8 mouse cellular contexts compared by ENCODE assay signal in genomic region chr14:114854324-114855054, GRCm38 (mm10).
DNase-seq lines count a peak whose midpoint lies in the region; ATAC-seq and TF ChIP-seq lines count a peak whose summit lies in the region.

No protein-coding gene starts in this region.

- no peaks in the 10 kb centered on the region for H3K27me3 ChIP-seq in heart, postnatal 0 days (ENCODE audit: control insufficient read depth, insufficient read depth, low read length)
- no peaks in the 10 kb centered on the region for H3K27me3 ChIP-seq in liver, embryonic 14.5 days (ENCODE audit: control insufficient read depth, insufficient read depth, low read length)
- no peaks in the 10 kb centered on the region for H3K27me3 ChIP-seq in stomach, embryonic 16.5 days (ENCODE audit: control insufficient read depth, insufficient read depth, low read length)

- WGBS in heart, postnatal 0 days: 28% methylated on average over 9 of the region's 9 CpGs
- 25% methylated on average over 9 of the region's 9 CpGs for WGBS in liver, embryonic 14.5 days (ENCODE audit: insufficient replicate concordance)
- WGBS in stomach, embryonic 16.5 days: 24% methylated on average over 9 of the region's 9 CpGs

- no peaks in the 10 kb centered on the region for H3K9me3 ChIP-seq in heart, postnatal 0 days (replicated peaks; ENCODE audit: control insufficient read depth, low read length)
- no peaks in the 10 kb centered on the region for H3K9me3 ChIP-seq in liver, embryonic 14.5 days (ENCODE audit: control insufficient read depth, low read length)
- no peaks in the 10 kb centered on the region for H3K9me3 ChIP-seq in stomach, embryonic 16.5 days (replicated peaks; ENCODE audit: control insufficient read depth, low read length)

- peak; percentile 48 for DNase-seq in heart, postnatal 0 days (ENCODE audit: low spot score)
- no peak for DNase-seq in heart, postnatal 4 days
- peak; percentile 21 for DNase-seq in R1 (ENCODE audit: low read depth, low spot score)
- DNase-seq in forelimb bud, embryonic 11.5 days (ENCODE audit: low read depth, low spot score): peak; percentile 66
- DNase-seq in liver, embryonic 14.5 days (ENCODE audit: low read depth in 3 of 3, low spot score in 3 of 3): peak in 1 of 3 experiments; percentile 9
- DNase-seq in right cerebral cortex, postnatal 25 days: no peak
- no peak for DNase-seq in spleen, postnatal 10 days (ENCODE audit: low spot score in 2 of 2)

- peak; percentile 75 for TF ChIP-seq CTCF in heart, postnatal 0 days (IDR thresholded peaks at IDR 0.05; ENCODE audit: low read depth)
- peak; percentile 58; the same call in 1 of the 2 replicates for TF ChIP-seq CTCF in liver, embryonic 14.5 days (IDR thresholded peaks at IDR 0.05; ENCODE audit: low read depth)

- H3K4me1 ChIP-seq in heart, postnatal 0 days (ENCODE audit: control insufficient read depth, insufficient read depth): no peaks in the 10 kb centered on the region
- H3K4me1 ChIP-seq in liver, embryonic 14.5 days (replicated peaks; ENCODE audit: control insufficient read depth in 2 of 2, insufficient read depth in 2 of 2, low read length in 1 of 2): peaks cover 0 to 3% of the 10 kb centered on the region in 2 experiments; a peak in 1 of 4 replicates
- H3K4me1 ChIP-seq in stomach, embryonic 16.5 days (ENCODE audit: control insufficient read depth, insufficient read depth, low read length): no peaks in the 10 kb centered on the region

- H3K36me3 ChIP-seq in heart, postnatal 0 days (replicated peaks; ENCODE audit: control insufficient read depth, insufficient read depth, low read length): no peaks in the 10 kb centered on the region
- H3K36me3 ChIP-seq in liver, embryonic 14.5 days (replicated peaks; ENCODE audit: control insufficient read depth, insufficient read depth, low read depth): no peaks in the 10 kb centered on the region
- H3K36me3 ChIP-seq in stomach, embryonic 16.5 days (ENCODE audit: control insufficient read depth, insufficient read depth, low read length): no peaks in the 10 kb centered on the region

- ATAC-seq in heart, postnatal 0 days (ENCODE audit: insufficient read depth, low read depth): no peak
- ATAC-seq in liver, embryonic 14.5 days (ENCODE audit: insufficient read depth): no peak
- ATAC-seq in stomach, embryonic 16.5 days (ENCODE audit: insufficient read depth, low FRiP score): peak; percentile 44; the same call in 1 of the 2 replicates

- no peak overlapping the region for H3K4me2 ChIP-seq in heart, postnatal 0 days (ENCODE audit: low read depth, low read length)
- no peak overlapping the region for H3K4me2 ChIP-seq in liver, embryonic 14.5 days (ENCODE audit: low read depth)
- no peak overlapping the region for H3K4me2 ChIP-seq in stomach, embryonic 16.5 days (ENCODE audit: low read depth, low read length)

- H3K4me3 ChIP-seq in heart, postnatal 0 days (ENCODE audit: low read depth, low read length): no peak overlapping the region
- H3K4me3 ChIP-seq in liver, embryonic 14.5 days (ENCODE audit: insufficient read depth in 1 of 2, low read depth in 2 of 2, low read length in 2 of 2): no peak overlapping the region
- H3K4me3 ChIP-seq in stomach, embryonic 16.5 days (replicated peaks; ENCODE audit: low read length): no peak overlapping the region

- H3K27ac ChIP-seq in heart, postnatal 0 days (ENCODE audit: low read depth): no peak overlapping the region
- H3K27ac ChIP-seq in liver, embryonic 14.5 days: no peak overlapping the region
- no peak overlapping the region for H3K27ac ChIP-seq in stomach, embryonic 16.5 days (ENCODE audit: low read length)

- H3K9ac ChIP-seq in heart, postnatal 0 days (replicated peaks; ENCODE audit: low read depth, low read length): no peak overlapping the region
- H3K9ac ChIP-seq in liver, embryonic 14.5 days (replicated peaks): no peak overlapping the region
- H3K9ac ChIP-seq in stomach, embryonic 16.5 days (ENCODE audit: low read length): no peak overlapping the region

- TF ChIP-seq EP300 in heart, postnatal 0 days (IDR thresholded peaks at IDR 0.05; ENCODE audit: low read depth): no peak
- no peak for TF ChIP-seq EP300 in liver, embryonic 14.5 days (IDR thresholded peaks at IDR 0.05; ENCODE audit: low read depth)

Comparison
In these comparisons a context has a peak if more than half of its experiments do, and no peak if none do; other contexts are left out.
1. DNase-seq: peak in heart, postnatal 0 days (single experiment), R1 (single experiment) and forelimb bud, embryonic 11.5 days (single experiment); none in heart, postnatal 4 days (single experiment), right cerebral cortex, postnatal 25 days (single experiment) and spleen, postnatal 10 days (0 of 2).